Mouse (Mus musculus) mouse trophoblast stem cell (cell line): ENCODE measurements around the gene Arhgef25.
"Not testable (repeated sequence)": the region's sequence is repeated elsewhere in the genome, so short reads cannot be mapped to it uniquely, and the experiment has no call there.

Experiments used
- in situ Hi-C, 2 experiments: fragments of 300-500 bp; cut with MseI, MboI; formaldehyde crosslinking; loops; 2 replicates in 1 of 2; 3 replicates in 1 of 2; pipeline ENCODE4 v1.15.1; 2025

The Arhgef25 gene

DNA sequence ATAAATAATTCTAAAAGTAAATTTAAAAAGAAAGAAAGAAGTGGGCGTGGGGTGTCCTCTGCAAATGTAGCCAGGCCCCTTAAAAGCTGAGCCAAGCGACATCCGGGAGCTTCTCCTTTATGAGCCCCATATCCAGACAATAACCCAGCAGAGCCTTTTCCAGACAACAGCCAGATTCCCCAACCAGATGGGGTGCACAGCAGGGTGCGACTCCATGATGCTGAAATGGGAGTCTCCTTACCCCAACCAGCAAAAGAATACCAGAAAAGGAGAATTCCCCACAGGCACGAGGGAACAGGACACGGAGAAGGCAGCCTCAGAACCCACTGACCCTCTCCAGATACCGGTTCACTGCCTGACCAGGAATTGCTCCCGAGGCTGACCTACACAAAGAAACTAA is 46.7 kb downstream of the Arhgef25 start:
- in situ Hi-C loops: no loop called here

DNA sequence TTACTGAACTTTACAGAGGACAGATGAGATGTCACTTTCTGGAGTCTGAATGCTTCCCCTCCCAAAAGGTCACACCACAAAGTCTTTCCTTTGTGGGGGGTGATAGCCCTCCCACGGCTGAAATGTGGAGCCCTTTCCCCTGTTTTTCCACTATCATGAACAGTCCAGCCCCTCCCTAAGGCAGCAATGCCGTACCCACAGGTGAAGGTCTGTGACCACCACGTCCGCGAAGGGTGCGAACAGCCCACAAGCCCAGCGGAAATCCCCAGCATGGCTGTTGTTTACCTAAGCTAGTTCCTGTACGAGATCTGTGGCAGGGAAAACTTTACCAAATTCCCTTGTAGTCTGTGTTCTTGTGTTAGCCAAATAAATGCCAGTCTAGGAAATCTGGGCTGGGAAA is 48.4 kb downstream of the Arhgef25 start:
- in situ Hi-C loops: no loop called here

- in situ Hi-C loops: no loop called here
These were observed 48.9 kb downstream of the Arhgef25 start for GRCm38 (mm10) chr10:127140971-127141370.

- in situ Hi-C loops: no loop called here
These were observed 51.3 kb downstream of the Arhgef25 start for GRCm38 (mm10) chr10:127138328-127139141.

- in situ Hi-C loops: no loop called here
These were observed 52.0 kb downstream of the Arhgef25 start for GRCm38 (mm10) chr10:127137896-127138295.

DNA sequence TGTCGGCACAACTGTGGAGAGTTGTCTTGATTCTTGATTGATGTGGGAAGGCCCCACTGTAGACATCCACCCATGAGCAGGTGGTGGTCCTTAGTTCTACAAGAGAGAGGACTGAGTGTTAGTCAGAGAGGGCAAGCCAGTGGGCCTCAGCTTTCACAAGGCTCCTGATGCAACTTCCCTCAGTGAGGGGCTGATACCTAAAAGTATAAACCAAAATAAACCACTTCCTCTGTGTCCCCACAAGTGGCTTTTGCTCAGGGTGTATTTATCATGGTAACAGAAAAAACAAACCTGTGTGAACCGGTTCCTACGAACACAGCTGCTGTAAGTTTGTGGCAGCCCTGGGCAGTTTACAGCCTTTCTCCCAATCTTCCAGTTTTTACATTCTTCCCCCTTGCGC is 53.4 kb downstream of the Arhgef25 start:
- in situ Hi-C loops: no loop called here

DNA sequence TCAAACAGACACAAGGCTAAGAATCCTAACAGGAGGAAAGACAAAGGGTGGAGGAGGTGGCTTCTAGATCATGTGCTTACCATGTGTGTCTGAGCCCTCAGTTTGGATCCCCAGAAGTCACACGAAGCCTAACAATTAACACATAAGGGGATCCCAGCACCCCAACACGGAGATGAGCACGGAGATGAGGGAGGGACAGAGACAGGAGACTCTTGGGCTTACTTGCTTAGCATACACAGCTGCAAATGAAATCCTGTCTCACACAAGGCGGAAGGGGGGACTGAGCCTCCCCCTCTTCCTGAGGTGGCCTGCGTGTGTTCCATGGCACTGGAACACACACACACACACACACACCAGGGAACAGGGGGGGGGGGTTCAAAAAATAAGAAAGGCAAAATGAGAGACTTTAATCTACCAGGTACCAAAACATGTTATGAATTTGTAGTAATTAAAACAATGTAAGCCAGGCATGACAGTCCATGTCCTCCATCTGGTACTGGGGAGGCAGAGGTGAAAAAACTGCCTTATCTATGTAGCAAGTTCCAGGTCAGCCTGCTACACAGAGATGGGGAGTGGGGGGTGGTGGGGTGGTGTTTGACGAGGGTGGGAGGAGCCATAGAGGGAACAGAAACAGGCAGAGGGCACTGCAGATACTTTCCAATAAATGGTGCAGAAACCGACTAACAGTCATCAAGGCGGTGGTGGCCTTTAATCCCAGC is 54.6 kb downstream of the Arhgef25 start:
- in situ Hi-C loops: no loop called here

- in situ Hi-C loops: not testable (repeated sequence)
These were observed 55.4 kb downstream of the Arhgef25 start for GRCm38 (mm10) chr10:127134394-127135035.
